Mouse (Mus musculus) C3H10T1/2 (cell line): ENCODE data around the gene Rps12. TPM values are rescaled to one million over a fixed set of nuclear protein-coding genes. Genes with fewer than 3 reads are reported as not detected.

Experiments used
- polyA plus RNA-seq, 2 experiments: library from polyadenylated mRNA; unstranded; fragments of >200 nt; fragmentation: generic; extraction: Trizol; gene quantifications; one replicate each; pipeline ENCODE4 v1.2.1; 2012; ENCODE audit warnings: missing spikeins in 2 of 2

The Rps12 gene
- 1,000 to 10,000 TPM; 6,713 to 8,510 TPM for polyA plus RNA-seq

DNA sequence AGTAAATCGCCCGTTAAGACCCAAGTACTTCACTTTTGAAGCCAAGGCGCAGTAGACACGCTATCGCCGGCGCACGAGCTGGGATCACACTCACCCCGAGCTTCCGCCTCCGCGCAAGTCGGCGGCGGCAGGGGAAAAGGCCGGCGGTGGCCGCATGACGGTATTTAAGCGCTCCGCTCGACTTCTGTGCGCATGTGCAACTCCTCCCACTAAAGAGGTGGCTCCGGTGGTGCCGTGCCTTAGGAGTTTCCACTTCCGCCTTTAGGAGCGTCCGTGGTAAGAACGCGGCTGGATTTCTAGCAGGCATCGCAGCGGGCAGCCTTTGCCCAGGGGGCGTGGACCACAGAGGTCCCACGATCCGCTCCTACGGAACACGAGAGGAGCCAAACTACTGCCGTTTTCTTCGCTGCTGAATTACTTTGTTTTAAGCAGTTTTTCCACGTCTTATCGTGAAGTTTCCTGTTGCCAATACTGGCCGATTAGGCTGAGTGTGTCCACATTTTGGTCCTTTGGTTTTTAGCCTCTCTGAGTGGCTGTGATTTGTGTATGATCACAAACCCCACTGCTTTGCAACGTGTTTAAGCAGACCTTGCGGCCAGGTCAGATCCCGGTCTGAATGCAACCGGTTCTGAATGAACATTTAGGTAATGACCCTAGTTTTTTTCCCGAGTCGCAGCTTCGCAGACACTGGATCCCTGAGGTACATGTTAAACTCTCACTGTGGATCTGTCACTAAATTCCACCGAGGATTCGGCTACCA lies at the start of gene Rps12:
TSS of gene Rps12 (minus strand) at position 214 of the 760 bp plus-strand sequence.

DNA sequence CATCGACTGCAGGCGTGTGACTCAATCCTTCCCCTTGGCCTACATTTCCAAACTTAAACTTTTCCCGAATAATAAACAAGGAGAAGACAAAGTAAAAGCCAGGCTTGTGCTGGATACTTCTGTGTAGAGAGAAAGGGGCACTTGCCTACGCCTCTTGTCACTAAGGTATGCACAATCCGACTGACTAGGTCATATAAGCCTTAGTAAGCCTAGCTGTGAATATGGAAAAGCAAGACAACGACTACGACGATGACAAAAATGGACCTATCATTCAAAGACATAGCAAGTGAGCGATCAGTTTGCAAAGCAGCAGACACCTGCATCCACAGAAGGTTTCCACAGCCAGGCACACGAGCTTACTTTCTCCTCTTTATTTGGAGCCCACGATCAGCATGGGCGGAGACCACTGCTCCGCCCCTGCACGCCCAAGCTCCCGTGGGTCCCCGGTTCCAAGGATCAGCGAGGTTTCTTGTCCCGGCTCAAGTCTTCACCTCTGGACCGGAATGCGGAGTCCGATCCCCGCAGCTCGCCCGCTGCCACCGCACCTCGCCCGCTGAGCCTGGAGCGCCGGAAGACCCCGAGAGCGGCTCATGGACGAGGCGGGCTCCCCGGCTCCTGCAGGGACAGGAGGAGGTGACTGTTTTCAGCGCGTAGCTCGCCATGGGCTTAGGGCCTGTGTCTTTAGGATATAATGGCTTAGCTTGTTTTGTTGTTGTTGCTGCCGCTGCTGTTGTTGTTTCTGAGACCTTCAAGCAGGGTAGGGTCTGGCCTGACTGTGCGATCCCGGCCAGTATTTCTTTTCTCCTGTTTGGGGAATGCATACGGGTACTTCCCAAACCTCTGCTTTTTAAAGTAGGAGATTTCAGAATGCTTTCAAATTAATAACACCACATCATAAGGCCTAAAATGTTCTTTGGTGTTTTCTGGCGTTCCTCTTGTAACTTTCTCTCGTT lies 9.8 kb upstream of the Rps12 start, which contains the start of gene Slc18b1:
TSS of gene Slc18b1 (plus strand) at position 436 of the 953 bp plus-strand sequence.

Other genes with a start within 250 kb of the Rps12 start
- 10 to 100 TPM in 1 of 2 experiments, 1 to 10 TPM in 1; 3.3 to 13.5 TPM for gene Slc18b1, start 9.7 kb upstream of the Rps12 start, polyA plus RNA-seq
- gene Vnn3, start 64.2 kb upstream of the Rps12 start, polyA plus RNA-seq, result not detected
- gene Vnn1, start 107.4 kb upstream of the Rps12 start, polyA plus RNA-seq, result under 1 TPM; 0.09 to 0.57 TPM
- gene Taar1, start 133.1 kb upstream of the Rps12 start, polyA plus RNA-seq, result not detected
- gene Taar2, start 151.3 kb upstream of the Rps12 start, polyA plus RNA-seq, result not detected
- not detected for gene Taar3, start 162.3 kb upstream of the Rps12 start, polyA plus RNA-seq
- gene Taar4, start 173.2 kb upstream of the Rps12 start, polyA plus RNA-seq, result not detected
- under 1 TPM in 1 of 2 experiments, not detected in 1; 0.05 TPM for gene Taar5, start 183.4 kb upstream of the Rps12 start, polyA plus RNA-seq
- gene Taar6, start 198.4 kb upstream of the Rps12 start, polyA plus RNA-seq, result not detected
- gene Taar7a, start 206.2 kb upstream of the Rps12 start, polyA plus RNA-seq, result not detected
- not detected for gene Taar7b, start 212.7 kb upstream of the Rps12 start, polyA plus RNA-seq
- gene Taar7d, start 239.9 kb upstream of the Rps12 start, polyA plus RNA-seq, result not detected